Mouse (Mus musculus) CD4-positive naive resting alpha-beta T cell, adult 57 days (primary cell): ENCODE results near the gene Speer4e. TPM values are rescaled to one million over a fixed set of nuclear protein-coding genes. Genes with fewer than 3 reads are reported as not detected.

Source experiments
- total RNA-seq: library from RNA; stranded (reverse); gene quantifications from one replicate; pipeline ENCODE4 v1.2.4, GENCODE M21; 2023

The Speer4e gene
- total RNA-seq: not detected

DNA sequence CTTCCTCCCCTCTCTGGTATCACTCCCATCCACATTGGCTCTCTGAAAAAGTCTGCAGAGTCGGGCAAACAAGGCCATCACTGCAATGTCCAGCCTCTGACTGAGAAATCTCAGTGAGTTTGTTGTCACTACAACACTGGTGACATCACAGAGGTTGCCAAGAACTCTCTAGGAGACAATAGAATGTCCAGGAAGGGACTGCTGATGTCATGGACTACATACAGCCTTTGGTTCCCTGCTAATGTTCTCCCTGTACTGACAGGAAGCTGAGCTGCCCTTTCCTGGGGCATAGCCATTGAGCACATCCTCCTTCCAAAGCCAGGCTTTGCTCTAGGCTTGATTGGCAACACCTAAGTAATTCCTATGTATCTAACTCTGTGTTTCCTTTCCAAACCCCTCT, at the start of gene Speer4e:
Gene Speer4e, minus strand, starts transcription at position 101 of the 400 bp plus-strand sequence.

DNA sequence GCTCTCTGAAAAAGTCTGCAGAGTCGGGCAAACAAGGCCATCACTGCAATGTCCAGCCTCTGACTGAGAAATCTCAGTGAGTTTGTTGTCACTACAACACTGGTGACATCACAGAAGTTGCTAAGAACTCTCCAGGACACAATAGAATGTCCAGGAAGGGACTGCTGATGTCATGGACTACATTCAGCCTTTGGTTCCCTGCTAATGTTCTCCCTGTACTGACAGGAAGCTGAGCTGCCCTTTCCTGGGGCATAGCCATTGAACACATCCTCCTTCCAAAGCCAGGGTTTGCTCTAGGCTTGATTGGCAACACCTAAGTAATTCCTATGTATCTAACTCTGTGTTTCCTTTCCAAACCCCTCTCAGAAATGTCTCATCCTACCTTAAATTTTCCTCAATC, 40.6 kb upstream of the Speer4e start, which contains the start of gene Gm10354:
Gene Gm10354, minus strand, starts transcription at position 101 of the 400 bp plus-strand sequence.

DNA sequence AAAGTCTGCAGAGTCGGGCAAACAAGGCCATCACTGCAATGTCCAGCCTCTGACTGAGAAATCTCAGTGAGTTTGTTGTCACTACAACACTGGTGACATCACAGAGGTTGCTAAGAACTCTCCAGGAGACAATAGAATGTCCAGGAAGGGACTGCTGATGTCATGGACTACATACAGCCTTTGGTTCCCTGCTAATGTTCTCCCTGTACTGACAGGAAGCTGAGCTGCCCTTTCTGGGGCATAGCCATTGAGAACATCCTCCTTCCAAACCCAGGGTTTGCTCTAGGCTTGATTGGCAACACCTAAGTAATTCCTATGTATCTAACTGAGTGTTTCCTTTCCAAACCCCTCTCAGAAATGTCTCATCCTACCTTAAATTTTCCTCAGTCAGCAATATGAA, 23.4 kb downstream of the Speer4e start, which contains the start of gene Gm9758:
Gene Gm9758, minus strand, starts transcription at position 101 of the 400 bp plus-strand sequence.

Other genes starting within 250 kb of the Speer4e start
- gene Gm9758, start 23.5 kb downstream of the Speer4e start, total RNA-seq: not detected
- gene Gm10354, start 40.5 kb upstream of the Speer4e start, total RNA-seq: not detected
- gene Gm17019, start 94.6 kb upstream of the Speer4e start, total RNA-seq: not detected